Mouse (Mus musculus) thymus, adult 2 months (tissue): ENCODE measurements around the gene H13.

Source experiments
- CTCF ChIP-seq: fragments of 200-500 bp; IDR thresholded peaks from 2 replicates; pipeline ENCODE4 v1.5.1; 2012; ENCODE audit warnings: mild to moderate bottlenecking, control low read depth, low read length, moderate library complexity, borderline replicate concordance; ENCODE audit not compliant: control insufficient read depth, poor library complexity, insufficient read depth; ENCODE audit errors: extremely low read depth
- POLR2A ChIP-seq: fragments of 200-500 bp; IDR thresholded peaks from 2 replicates; pipeline ENCODE4 v1.6.1; 2012; ENCODE audit warnings: mild to moderate bottlenecking, low read length, control low read depth, moderate library complexity; ENCODE audit not compliant: control insufficient read depth, poor library complexity, insufficient read depth; ENCODE audit errors: extremely low read depth

- TF ChIP-seq POLR2A (no peak), CTCF (no peak)
Observed at GRCm38 (mm10) chr2:152717652-152718051, 48.4 kb downstream of the H13 start.
